Mouse (Mus musculus): ENCODE results near the gene Pakap. TPM values are rescaled to one million over a fixed set of nuclear protein-coding genes. Genes with fewer than 3 reads are reported as not detected.

Gene Pakap
- polyA plus RNA-seq, 1 experiment from 2014 or later: 12.6 TPM

- Histone ChIP-seq H3K9ac (no peak overlapping the region), H3K36me3 (replicated peaks; ENCODE audit: control insufficient read depth, insufficient read depth) (no peaks in the 10 kb centered on the region), H3K27me3 (ENCODE audit: control insufficient read depth, insufficient read depth, low read length) (peaks cover 4% of the 10 kb centered on the region; the same call in 1 of the 2 replicates), H3K4me1 (replicated peaks; ENCODE audit: control insufficient read depth, insufficient read depth, low read length) (peaks cover 6% of the 10 kb centered on the region; the same call in 1 of the 2 replicates), H3K4me2 (replicated peaks) (no peak overlapping the region), H3K27ac (no peak overlapping the region), H3K9me3 (ENCODE audit: control insufficient read depth, low read length) (no peaks in the 10 kb centered on the region), H3K4me3 (replicated peaks; ENCODE audit: low read length) (no peak overlapping the region)
- ATAC-seq (ENCODE audit: low FRiP score): no peak
- DNase-seq (ENCODE audit: low spot score): no peak
- WGBS: 58% methylated on average over 1 of the region's 1 CpGs
Measured at GRCm38 (mm10) chr4:57920522-57920921, 352.5 kb downstream of the Pakap start.

GRCm38 (mm10) chr4:57922171-57922570 lies 354.2 kb downstream of the Pakap start:
- ATAC-seq (ENCODE audit: low FRiP score): peak; percentile 37; the same call in 1 of the 2 replicates
- no peaks in the 10 kb centered on the region for H3K9me3 ChIP-seq (ENCODE audit: control insufficient read depth, low read length)
- peaks cover 6% of the 10 kb centered on the region; the same call in 1 of the 2 replicates for H3K4me1 ChIP-seq (replicated peaks; ENCODE audit: control insufficient read depth, insufficient read depth, low read length)
- no peak overlapping the region for H3K4me2 ChIP-seq (replicated peaks)
- H3K9ac ChIP-seq: no peak overlapping the region
- H3K4me3 ChIP-seq (replicated peaks; ENCODE audit: low read length): no peak overlapping the region
- WGBS: 15% methylated on average over 5 of the region's 5 CpGs
- H3K36me3 ChIP-seq (replicated peaks; ENCODE audit: control insufficient read depth, insufficient read depth): no peaks in the 10 kb centered on the region
- no peak for DNase-seq (ENCODE audit: low spot score)
- no peaks in the 10 kb centered on the region for H3K27me3 ChIP-seq (ENCODE audit: control insufficient read depth, insufficient read depth, low read length)
- no peak overlapping the region for H3K27ac ChIP-seq

GRCm38 (mm10) chr4:57924556-57925071 lies 356.6 kb downstream of the Pakap start:
- Histone ChIP-seq H3K4me1 (replicated peaks; ENCODE audit: control insufficient read depth, insufficient read depth, low read length) (peaks cover 6% of the 10 kb centered on the region; the same call in 1 of the 2 replicates), H3K4me3 (replicated peaks; ENCODE audit: low read length) (no peak overlapping the region), H3K27me3 (ENCODE audit: control insufficient read depth, insufficient read depth, low read length) (no peaks in the 10 kb centered on the region), H3K9me3 (ENCODE audit: control insufficient read depth, low read length) (no peaks in the 10 kb centered on the region), H3K9ac (no peak overlapping the region), H3K36me3 (replicated peaks; ENCODE audit: control insufficient read depth, insufficient read depth) (no peaks in the 10 kb centered on the region), H3K4me2 (replicated peaks) (no peak overlapping the region), H3K27ac (no peak overlapping the region)
- ATAC-seq (ENCODE audit: low FRiP score) (no peak), DNase-seq (ENCODE audit: low spot score) (no peak)
- 73% methylated on average over 6 of the region's 6 CpGs for WGBS

GRCm38 (mm10) chr4:57927464-57928205 lies 359.7 kb downstream of the Pakap start:
- WGBS: 20% methylated on average over 3 of the region's 3 CpGs
- peak; percentile 74 for DNase-seq (ENCODE audit: low spot score)

GRCm38 (mm10) chr4:57930559-57931170 lies 362.7 kb downstream of the Pakap start:
- no peaks in the 10 kb centered on the region for H3K9me3 ChIP-seq (ENCODE audit: control insufficient read depth, low read length)
- H3K27me3 ChIP-seq (ENCODE audit: control insufficient read depth, insufficient read depth, low read length): no peaks in the 10 kb centered on the region
- ATAC-seq (ENCODE audit: low FRiP score) (no peak), DNase-seq (ENCODE audit: low spot score) (no peak)
- H3K4me3 ChIP-seq (replicated peaks; ENCODE audit: low read length): no peak overlapping the region
- no peak overlapping the region for H3K9ac ChIP-seq
- no peaks in the 10 kb centered on the region for H3K36me3 ChIP-seq (replicated peaks; ENCODE audit: control insufficient read depth, insufficient read depth)
- H3K27ac ChIP-seq: no peak overlapping the region
- no peaks in the 10 kb centered on the region for H3K4me1 ChIP-seq (replicated peaks; ENCODE audit: control insufficient read depth, insufficient read depth, low read length)
- no peak overlapping the region for H3K4me2 ChIP-seq (replicated peaks)
- WGBS: 79% methylated on average over 5 of the region's 5 CpGs

More at GRCm38 (mm10) chr4:57927464-57928205, 359.7 kb downstream of the Pakap start:
- Histone ChIP-seq H3K9me3 (ENCODE audit: control insufficient read depth, low read length) (no peaks in the 10 kb centered on the region), H3K4me3 (replicated peaks; ENCODE audit: low read length) (no peak overlapping the region), H3K27ac (no peak overlapping the region), H3K4me2 (replicated peaks) (no peak overlapping the region), H3K9ac (no peak overlapping the region), H3K4me1 (replicated peaks; ENCODE audit: control insufficient read depth, insufficient read depth, low read length) (no peaks in the 10 kb centered on the region), H3K36me3 (replicated peaks; ENCODE audit: control insufficient read depth, insufficient read depth) (no peaks in the 10 kb centered on the region), H3K27me3 (ENCODE audit: control insufficient read depth, insufficient read depth, low read length) (no peaks in the 10 kb centered on the region)
- ATAC-seq (ENCODE audit: low FRiP score): no peak

- DNase-seq (ENCODE audit: low spot score) (no peak), ATAC-seq (ENCODE audit: low FRiP score) (no peak)
- Histone ChIP-seq H3K4me1 (replicated peaks; ENCODE audit: control insufficient read depth, insufficient read depth, low read length) (no peaks in the 10 kb centered on the region), H3K9me3 (ENCODE audit: control insufficient read depth, low read length) (no peaks in the 10 kb centered on the region), H3K36me3 (replicated peaks; ENCODE audit: control insufficient read depth, insufficient read depth) (no peaks in the 10 kb centered on the region), H3K9ac (no peak overlapping the region), H3K4me2 (replicated peaks) (no peak overlapping the region), H3K27ac (no peak overlapping the region), H3K4me3 (replicated peaks; ENCODE audit: low read length) (no peak overlapping the region), H3K27me3 (ENCODE audit: control insufficient read depth, insufficient read depth, low read length) (no peaks in the 10 kb centered on the region)
- 68% methylated on average over 5 of the region's 5 CpGs for WGBS
Measured at GRCm38 (mm10) chr4:57934181-57934580, 366.2 kb downstream of the Pakap start.

GRCm38 (mm10) chr4:57937292-57937691 lies 369.3 kb downstream of the Pakap start:
- no peaks in the 10 kb centered on the region for H3K36me3 ChIP-seq (replicated peaks; ENCODE audit: control insufficient read depth, insufficient read depth)
- H3K4me3 ChIP-seq (replicated peaks; ENCODE audit: low read length): no peak overlapping the region
- no peaks in the 10 kb centered on the region for H3K4me1 ChIP-seq (replicated peaks; ENCODE audit: control insufficient read depth, insufficient read depth, low read length)
- 89% methylated on average over 6 of the region's 6 CpGs for WGBS
- H3K9me3 ChIP-seq (ENCODE audit: control insufficient read depth, low read length): no peaks in the 10 kb centered on the region
- H3K27ac ChIP-seq: no peak overlapping the region
- ATAC-seq (ENCODE audit: low FRiP score) (no peak), DNase-seq (ENCODE audit: low spot score) (no peak)
- H3K27me3 ChIP-seq (ENCODE audit: control insufficient read depth, insufficient read depth, low read length): no peaks in the 10 kb centered on the region
- H3K9ac ChIP-seq: no peak overlapping the region
- H3K4me2 ChIP-seq (replicated peaks): no peak overlapping the region

GRCm38 (mm10) chr4:57940631-57941030 lies 372.7 kb downstream of the Pakap start:
- H3K27me3 ChIP-seq (ENCODE audit: control insufficient read depth, insufficient read depth, low read length): no peaks in the 10 kb centered on the region
- no peak for DNase-seq (ENCODE audit: low spot score)
- no peaks in the 10 kb centered on the region for H3K4me1 ChIP-seq (replicated peaks; ENCODE audit: control insufficient read depth, insufficient read depth, low read length)
- 95% methylated on average over 4 of the region's 4 CpGs for WGBS
- no peak overlapping the region for H3K27ac ChIP-seq
- no peak for ATAC-seq (ENCODE audit: low FRiP score)
- H3K4me2 ChIP-seq (replicated peaks): no peak overlapping the region
- no peak overlapping the region for H3K4me3 ChIP-seq (replicated peaks; ENCODE audit: low read length)
- H3K9me3 ChIP-seq (ENCODE audit: control insufficient read depth, low read length): no peaks in the 10 kb centered on the region
- peaks cover 29% of the 10 kb centered on the region for H3K36me3 ChIP-seq (replicated peaks; ENCODE audit: control insufficient read depth, insufficient read depth)
- no peak overlapping the region for H3K9ac ChIP-seq

GRCm38 (mm10) chr4:57942892-57943291 lies 374.9 kb downstream of the Pakap start:
- H3K9me3 ChIP-seq (ENCODE audit: control insufficient read depth, low read length): no peaks in the 10 kb centered on the region
- H3K4me2 ChIP-seq (replicated peaks): no peak overlapping the region
- H3K36me3 ChIP-seq (replicated peaks; ENCODE audit: control insufficient read depth, insufficient read depth): peaks cover 41% of the 10 kb centered on the region
- H3K27me3 ChIP-seq (ENCODE audit: control insufficient read depth, insufficient read depth, low read length): no peaks in the 10 kb centered on the region
- DNase-seq (ENCODE audit: low spot score): no peak
- H3K9ac ChIP-seq: no peak overlapping the region
- H3K27ac ChIP-seq: no peak overlapping the region
- H3K4me1 ChIP-seq (replicated peaks; ENCODE audit: control insufficient read depth, insufficient read depth, low read length): no peaks in the 10 kb centered on the region
- 97% methylated on average over 2 of the region's 2 CpGs for WGBS
- no peak overlapping the region for H3K4me3 ChIP-seq (replicated peaks; ENCODE audit: low read length)
- ATAC-seq (ENCODE audit: low FRiP score): no peak

All from hindbrain, embryonic 14.5 days (tissue).